Mouse (Mus musculus): ENCODE measurements around the gene Fam205a1.
"Not testable (repeated sequence)": the region's sequence is repeated elsewhere in the genome, so short reads cannot be mapped to it uniquely, and the experiment has no call there.

The Fam205a1 gene

DNA sequence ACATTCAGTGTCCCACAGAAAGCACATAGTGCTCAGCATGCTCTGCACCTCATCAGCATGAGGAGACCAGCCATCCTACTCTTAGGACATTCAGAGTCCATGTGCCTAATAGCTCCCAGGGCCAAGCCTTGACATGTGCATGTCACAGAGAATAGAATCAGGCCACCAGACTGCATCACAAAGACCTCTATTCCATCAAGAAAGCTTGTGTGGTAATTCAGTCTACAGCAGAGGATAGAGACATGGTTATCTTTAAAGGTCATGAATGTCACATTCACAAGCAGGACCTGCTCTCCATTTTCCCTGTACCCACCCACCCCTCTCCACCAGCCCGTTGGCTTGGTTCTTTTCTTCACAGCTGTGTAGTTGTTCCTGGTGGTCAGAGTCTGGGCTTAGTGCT lies at the start of gene Fam205a1:
Gene Fam205a1 (minus strand): TSS at position 101 of the 400 bp plus-strand sequence.
- DNase-seq (ENCODE audit: extremely low read depth, low read depth) = not testable (repeated sequence)

GRCm38 (mm10) chr4:42902730-42903129 lies 49.0 kb upstream of the Fam205a1 start:
- no peak for DNase-seq (ENCODE audit: extremely low read depth, low read depth)

DNA sequence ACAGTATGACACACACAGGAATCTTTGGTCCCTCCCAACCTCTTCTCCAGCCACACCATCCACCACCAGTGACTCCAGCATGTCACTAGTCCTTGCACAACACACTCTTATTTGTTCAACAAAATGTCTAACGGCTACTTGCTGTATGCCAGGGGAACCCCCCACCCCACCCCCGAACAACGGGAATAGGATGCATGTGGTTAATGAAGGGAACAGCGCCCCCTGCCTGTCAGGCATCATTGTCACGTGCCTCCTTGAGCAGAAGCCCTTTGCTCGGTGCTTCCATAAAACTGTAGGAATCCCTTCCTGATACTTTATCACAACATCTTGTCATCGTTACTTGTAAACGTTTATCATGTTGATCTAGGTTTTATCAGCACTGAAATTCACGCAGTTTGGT lies 48.5 kb upstream of the Fam205a1 start:
- DNase-seq (ENCODE audit: extremely low read depth, low read depth) = peak; percentile 13

DNA sequence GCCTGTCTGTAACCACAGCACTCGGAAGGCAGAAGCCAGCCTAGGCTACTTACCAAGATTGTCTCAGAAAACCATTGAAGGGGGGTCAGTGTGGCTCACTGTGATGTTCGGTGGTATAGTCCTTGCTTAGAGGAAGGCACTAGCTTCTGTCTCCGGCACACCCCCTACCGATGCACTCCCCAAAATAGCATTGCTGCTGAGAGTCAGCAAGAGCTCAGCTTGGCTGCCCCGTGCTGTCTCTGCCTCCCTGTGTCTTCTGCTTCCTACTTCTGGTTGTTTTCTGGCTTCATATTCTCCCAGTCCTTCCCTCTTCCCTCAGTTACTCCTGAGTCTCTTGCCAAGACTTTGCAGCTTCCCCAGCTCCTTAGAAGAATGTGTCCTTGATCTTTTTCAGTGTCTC lies 47.2 kb upstream of the Fam205a1 start:
- no peak for DNase-seq (ENCODE audit: extremely low read depth, low read depth)

DNA sequence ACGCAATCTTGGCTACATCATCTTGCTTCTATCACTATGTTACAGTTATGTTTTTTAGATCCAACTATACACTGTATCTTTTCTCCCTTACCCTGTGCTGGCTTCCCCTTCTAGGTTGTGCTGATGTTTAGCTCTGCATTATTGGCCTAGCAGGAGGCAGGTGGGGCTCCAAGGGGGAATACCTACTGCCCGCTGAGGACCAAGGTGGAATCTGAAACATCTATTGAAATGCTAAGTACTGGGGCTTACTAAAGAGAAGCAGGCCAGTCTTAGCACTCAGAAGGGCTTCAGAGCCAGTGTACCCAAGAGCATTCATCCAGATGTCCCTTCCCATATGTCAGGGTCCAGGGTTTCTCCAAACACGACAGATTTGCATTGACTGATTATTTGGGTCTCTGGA lies 45.2 kb upstream of the Fam205a1 start:
- no peak for DNase-seq (ENCODE audit: extremely low read depth, low read depth)

GRCm38 (mm10) chr4:42895118-42895517 lies 41.4 kb upstream of the Fam205a1 start:
- DNase-seq (ENCODE audit: extremely low read depth, low read depth) = no peak

DNA sequence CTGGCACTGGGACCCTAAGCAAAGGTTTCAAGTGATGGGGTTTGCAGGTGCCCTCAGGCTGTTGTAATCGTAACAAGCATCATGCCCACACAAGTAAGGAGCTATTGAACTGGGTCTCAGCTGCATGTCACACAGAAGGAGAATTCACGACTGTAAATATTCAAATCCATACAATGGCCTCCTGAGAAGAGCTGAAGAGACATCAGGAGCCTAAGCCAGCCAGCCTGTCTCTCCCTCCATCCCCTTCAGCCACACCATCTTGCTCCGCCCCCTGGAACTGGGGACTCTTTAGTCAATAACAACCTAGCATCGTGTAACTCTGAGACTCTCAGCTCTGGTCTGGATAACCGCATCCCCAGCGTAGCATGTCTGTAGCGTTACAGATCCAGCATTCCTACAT lies 37.5 kb upstream of the Fam205a1 start:
- DNase-seq (ENCODE audit: extremely low read depth, low read depth) = no peak

GRCm38 (mm10) chr4:42888806-42889205 lies 35.1 kb upstream of the Fam205a1 start:
- DNase-seq (ENCODE audit: extremely low read depth, low read depth) = no peak

DNA sequence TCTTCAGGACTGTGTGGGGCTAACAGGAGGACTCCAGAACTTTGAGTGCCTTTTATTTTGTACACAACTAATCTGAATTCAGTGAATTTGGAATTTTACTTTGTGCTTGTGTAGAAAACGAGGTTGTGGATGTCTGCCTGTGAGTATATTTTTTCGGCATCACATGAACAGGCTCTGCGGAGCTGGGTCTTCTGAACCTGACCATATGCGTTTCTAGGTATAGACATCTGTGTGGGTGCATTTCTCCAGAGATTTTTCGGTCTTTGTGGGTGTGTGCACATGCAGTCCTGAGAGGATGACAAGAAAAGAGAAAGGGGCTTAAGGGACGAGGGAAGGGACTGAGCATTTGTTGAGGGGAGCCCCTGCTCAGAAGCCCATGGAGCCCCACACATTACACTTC lies 33.2 kb upstream of the Fam205a1 start:
- no peak for DNase-seq (ENCODE audit: extremely low read depth, low read depth)

GRCm38 (mm10) chr4:42880677-42880948 lies 26.9 kb upstream of the Fam205a1 start:
- no peak for DNase-seq (ENCODE audit: extremely low read depth, low read depth)

GRCm38 (mm10) chr4:42879829-42880676 lies 26.4 kb upstream of the Fam205a1 start:
- peak; percentile 64 for DNase-seq (ENCODE audit: extremely low read depth, low read depth)

DNA sequence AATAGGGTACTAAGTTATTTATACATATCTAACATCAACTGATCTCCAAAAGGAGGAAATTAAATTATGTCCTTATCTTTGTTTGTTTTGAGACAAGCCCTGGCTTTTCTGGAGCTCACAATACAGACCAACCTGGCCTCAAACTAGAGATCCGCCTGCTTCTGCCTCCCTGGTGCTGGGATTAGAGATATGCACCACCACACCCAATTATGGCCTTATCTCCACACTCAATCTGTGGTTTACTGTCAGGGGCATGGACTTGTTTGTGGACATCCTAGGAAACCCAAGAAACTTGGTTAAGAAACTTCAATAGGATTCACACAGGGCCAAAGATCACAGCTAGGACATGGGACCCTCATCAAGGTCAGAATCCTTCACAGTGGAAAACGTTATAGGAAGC lies 24.0 kb upstream of the Fam205a1 start:
- DNase-seq (ENCODE audit: extremely low read depth, low read depth) = no peak

DNA sequence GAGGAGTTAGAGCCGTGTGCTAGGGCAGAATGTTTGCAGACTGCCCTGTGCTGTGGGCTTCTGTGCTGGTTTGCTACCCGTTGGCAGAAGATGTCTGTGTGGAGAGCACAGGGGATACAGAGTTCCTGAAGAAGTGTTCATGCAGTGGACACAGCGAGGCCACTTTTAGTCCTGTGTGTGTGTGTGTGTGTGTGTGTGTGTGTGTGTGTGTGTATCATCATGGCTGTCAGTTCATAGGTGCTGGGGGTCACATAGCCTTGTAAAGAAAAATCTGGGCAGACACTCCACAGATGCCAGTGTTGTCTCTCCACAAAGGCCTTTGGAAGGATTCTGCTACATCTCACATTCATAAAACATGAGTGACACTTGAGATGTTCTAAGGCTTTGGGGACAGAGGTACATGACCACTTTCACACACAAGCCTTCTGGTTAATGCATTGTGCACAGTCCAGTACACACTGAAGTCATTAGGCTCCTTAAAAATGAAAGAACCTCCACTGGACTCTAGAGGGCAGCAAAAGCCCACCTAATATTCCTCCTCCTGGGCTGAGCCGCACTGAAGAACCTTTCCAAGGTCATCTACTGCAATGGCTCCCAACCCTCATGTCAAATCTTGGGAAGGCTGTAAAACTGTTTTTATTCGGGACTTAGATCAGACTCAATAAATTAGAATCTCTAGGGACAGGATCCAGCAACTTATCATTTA lies 23.1 kb upstream of the Fam205a1 start:
- DNase-seq (ENCODE audit: extremely low read depth, low read depth) = peak; percentile 29

DNA sequence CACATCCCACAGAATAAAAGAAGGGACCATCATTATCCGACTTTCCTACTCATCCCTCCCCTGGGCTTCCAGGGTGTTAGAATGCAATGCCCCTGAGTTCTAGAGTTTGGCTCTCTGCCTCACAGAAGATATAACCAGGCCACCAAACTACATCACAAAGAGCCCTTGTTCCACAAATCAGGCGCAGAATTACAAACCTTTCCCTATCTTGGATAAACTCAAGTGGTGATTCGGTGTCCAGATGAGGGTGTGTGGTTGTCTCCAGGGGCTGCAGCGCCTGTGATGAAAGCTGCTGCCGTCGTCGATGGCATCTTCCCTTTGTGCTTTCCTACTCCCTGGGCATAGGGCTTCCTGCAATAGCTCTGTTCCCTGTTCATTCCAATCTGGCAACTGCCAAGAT lies 20.4 kb upstream of the Fam205a1 start, which contains the start of gene Fam205c:
Gene Fam205c (minus strand): TSS at position 101 of the 400 bp plus-strand sequence.
- no peak for DNase-seq (ENCODE audit: extremely low read depth, low read depth)

DNA sequence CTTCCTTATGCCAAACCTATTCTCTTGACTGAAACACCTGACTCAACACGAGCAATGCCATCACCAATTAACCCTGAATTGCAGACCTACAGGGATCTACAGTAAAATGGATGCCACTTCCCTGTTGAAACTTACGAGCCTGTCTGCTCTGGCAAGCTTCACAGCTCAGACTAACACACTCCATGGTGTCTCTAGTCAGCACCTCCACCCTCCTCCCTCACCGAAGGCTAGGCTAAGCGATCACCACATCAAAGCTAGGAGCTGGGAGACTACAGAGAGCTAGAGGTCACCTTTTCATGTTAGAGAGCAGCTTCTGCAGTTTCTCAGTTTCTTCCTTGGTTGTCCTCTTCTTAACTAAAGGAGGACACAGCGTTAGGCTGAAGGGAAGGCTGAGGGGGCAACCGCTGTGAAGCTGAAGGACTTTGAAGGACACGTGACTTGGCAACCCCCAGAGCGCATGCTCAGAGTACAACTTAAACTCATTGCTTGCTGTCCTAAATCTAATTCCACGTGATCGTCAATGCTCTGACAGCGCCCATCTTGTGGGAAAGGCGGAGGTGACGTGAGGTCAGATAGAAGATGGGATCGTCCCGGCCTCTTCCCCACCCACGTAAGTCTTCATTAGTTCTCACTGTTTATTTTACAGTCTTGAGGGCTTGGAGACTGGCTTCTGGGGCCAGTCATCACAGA lies 19.2 kb upstream of the Fam205a1 start:
- DNase-seq (ENCODE audit: extremely low read depth, low read depth) = no peak

DNA sequence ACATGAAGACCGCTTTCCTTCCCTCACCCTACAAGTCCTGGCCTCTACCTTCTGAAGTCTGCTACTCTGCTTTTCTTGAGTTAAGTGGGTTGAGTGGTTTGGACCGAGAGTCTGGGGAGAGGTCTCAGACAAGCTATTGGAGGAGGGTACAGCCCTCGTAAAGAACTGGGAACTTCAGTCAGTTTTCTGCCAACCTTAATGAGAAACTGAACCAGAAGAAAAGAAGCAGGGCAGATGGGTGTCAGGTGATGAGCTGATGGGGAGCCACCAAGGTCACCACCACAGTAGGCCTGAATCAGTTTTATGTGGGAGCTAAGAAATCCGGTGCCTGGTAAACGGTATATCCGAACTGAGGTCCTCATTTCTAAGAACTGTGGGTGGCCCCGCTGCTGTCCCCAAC lies 18.5 kb upstream of the Fam205a1 start:
- DNase-seq (ENCODE audit: extremely low read depth, low read depth) = no peak

DNA sequence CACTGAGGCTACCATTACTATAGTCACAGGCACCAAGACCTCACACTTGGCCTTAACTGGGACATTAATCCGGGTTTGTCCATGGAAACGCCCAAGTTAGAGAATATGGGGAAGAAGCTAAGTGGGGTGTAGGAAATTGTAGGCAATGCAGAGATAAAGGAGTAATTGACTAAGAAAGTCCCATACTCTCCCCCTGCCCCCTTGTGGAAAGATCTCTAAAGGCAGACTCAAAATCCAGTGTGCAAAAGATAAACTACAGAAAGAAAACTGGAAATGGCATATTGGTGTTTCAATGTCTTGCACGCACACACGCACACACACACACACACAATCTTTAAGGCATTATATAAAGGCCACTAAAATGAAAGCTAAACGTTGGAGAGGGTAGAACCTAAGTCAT lies 17.1 kb upstream of the Fam205a1 start:
- no peak for DNase-seq (ENCODE audit: extremely low read depth, low read depth)

DNA sequence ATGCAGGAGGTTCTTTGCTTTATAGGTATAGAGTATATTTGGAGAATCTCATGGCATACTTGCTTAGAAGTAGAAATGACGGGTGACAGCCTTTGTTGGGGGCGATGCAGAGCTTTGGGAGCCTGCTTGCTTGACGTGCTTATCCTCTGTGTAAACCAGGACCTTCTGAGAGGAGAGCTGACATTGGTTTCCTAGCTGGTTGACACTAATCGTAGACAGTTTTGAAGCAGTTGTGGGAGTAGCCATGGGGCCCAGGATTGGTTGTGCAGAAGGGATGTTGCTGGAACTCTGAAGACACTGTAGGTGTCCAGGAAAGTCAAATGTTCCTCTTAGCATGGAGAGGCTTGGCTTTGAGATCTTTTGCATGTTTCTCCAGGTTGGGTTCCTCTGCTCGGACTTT lies 14.5 kb upstream of the Fam205a1 start:
- no peak for DNase-seq (ENCODE audit: extremely low read depth, low read depth)

DNA sequence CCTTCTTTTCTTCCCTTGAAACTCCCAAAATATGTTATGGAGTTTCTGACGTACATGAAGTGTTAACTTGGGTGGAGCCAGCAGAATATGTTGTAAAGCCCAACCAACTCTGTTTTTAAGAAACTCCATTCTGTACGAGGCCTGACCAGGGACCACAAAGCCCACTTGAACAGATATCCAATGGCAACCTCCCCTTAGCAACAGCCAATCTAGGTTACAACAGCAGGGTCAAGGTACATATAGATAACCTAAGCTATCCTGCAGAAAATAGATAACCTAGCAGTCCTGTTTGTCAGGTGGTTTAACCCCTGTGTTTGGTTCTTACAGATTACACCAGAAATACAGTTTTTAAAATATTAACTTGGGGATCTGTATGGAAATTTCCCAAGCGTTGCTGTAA lies 13.7 kb upstream of the Fam205a1 start:
- DNase-seq (ENCODE audit: extremely low read depth, low read depth) = no peak

DNA sequence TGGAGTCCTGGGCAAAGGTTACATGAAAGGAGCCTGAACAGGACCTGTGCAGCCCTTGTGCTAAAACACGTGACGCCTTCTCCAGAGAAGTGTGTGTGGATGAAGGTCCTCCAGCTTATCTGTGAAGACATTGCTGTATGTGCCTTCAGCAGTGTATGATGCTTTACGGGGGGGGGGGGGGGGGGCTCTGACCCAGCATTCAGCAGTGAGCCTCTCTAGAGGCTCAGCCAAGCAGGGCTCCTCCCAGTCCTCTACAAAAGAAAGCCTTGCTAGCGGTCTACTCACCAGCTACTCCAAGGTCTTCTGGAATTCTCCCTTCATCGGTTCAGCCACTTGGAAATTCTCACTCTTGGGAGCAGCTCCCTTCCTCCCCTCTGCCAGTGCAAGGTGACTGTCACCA lies 9.8 kb upstream of the Fam205a1 start:
- not testable (repeated sequence) for DNase-seq (ENCODE audit: extremely low read depth, low read depth)

- not testable (repeated sequence) for DNase-seq (ENCODE audit: extremely low read depth, low read depth)
Observed at GRCm38 (mm10) chr4:42860483-42860882, 6.8 kb upstream of the Fam205a1 start.

DNA sequence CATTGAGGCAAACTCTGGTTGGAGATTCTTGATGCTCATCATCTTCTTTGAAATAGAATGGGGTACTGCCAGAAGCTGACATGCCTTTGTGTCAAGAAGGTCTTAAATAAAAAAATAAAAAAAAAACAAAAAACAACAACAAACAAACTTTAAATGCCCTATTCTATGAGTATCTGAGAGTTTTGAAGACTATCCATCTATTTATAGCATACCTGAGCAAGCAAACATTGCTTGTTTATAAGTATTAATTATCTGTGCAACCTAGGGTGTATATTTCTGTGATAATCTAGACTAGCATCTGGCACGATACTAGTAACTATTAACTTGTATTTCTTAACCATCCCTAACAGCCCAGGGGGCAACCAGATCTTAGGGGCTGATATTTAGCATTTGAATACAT lies 3.0 kb upstream of the Fam205a1 start, which contains the start of gene Gm12394:
Gene Gm12394 (minus strand): TSS at position 101 of the 400 bp plus-strand sequence.
- not testable (repeated sequence) for DNase-seq (ENCODE audit: extremely low read depth, low read depth)

Measured in MEL-GATA-1-ER (cell line).